Mouse (Mus musculus): ENCODE data around the gene Fam234a. TPM values are rescaled to one million over a fixed set of nuclear protein-coding genes. Genes with fewer than 3 reads are reported as not detected.

The Fam234a gene
- polyA plus RNA-seq, 1 experiment: 22.9 TPM

DNA sequence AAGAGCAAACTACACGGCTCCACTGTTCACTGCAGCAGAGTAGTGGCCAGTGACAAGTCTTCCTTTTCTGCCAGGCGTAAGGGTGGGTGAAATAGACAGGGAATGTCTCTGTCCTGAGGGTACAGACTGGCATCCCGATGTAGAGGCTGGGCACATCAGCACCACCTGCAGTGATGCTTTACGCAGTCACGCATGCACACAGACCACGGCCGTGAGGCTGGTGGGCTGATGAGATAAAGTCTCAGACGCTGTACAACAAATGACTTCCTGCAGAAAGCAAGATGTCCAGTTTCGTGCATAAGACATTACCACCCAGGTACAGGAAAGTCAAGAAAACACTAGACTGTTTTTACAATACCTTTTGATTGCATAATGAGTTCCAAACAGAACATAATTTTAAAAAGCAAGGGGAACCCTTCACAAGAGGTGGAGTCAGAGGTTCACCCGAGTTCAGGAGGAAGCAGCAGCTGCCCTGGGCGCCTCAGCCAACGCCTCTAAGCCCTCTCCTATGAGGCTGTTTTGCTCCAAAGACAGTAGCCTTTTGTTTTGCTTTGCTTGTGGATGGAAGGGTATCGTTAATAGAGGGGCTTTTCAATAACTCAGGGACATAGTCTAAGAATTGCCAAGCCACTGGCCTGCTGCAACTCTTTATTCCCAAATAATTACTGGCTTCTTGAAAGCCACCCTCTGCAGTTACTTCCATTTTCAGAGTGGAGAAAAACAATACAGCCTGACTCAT lies 8.8 kb downstream of the Fam234a start:
- TF ChIP-seq POLR2A (IDR thresholded peaks at IDR 0.05; ENCODE audit: low read depth, low read length): no peak
- no peak for TF ChIP-seq CTCF (IDR thresholded peaks at IDR 0.05; ENCODE audit: extremely low read depth, insufficient read depth, insufficient read length, insufficient replicate concordance)
- no peak for DNase-seq (ENCODE audit: low read depth in 1 of 2, low spot score in 2 of 2)
- peaks cover 6% of the 10 kb centered on the region; the same call in 1 of the 2 replicates for H3K4me1 ChIP-seq (ENCODE audit: control insufficient read depth, insufficient read depth, insufficient read length)
- H3K27ac ChIP-seq (ENCODE audit: insufficient read depth, low read length): peak overlapping the region; percentile 61
- H3K36me3 ChIP-seq (ENCODE audit: control insufficient read depth, insufficient read depth, low read length): no peaks in the 10 kb centered on the region
- H3K27me3 ChIP-seq (ENCODE audit: control insufficient read depth, insufficient read depth, low read length): no peaks in the 10 kb centered on the region
- 26% methylated on average over 13 of the region's 13 CpGs for WGBS
- H3K4me3 ChIP-seq (ENCODE audit: extremely low read depth, insufficient read depth, insufficient read length): no peak overlapping the region

DNA sequence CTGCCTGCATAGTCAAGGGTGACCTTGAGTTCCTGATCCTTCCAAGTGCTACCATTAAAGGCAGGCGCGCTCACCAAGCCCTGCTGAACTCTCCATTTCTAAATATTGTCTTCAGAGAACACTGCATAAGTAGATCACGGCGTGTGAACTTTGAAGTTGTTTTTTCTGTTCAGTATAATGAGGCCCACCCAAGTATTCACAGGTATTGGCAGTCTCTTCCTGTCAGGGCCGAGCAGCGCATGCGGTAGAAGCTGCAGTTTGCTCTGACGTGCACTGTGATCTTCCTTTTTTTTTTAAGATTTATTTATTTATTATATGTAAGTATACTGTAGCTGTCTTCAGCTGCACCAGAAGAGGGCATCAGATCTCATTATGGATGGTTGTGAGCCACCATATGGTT lies 9.7 kb downstream of the Fam234a start:
- no peaks in the 10 kb centered on the region for H3K36me3 ChIP-seq (ENCODE audit: control insufficient read depth, insufficient read depth, low read length)
- TF ChIP-seq POLR2A (IDR thresholded peaks at IDR 0.05; ENCODE audit: low read depth, low read length): no peak
- TF ChIP-seq CTCF (IDR thresholded peaks at IDR 0.05; ENCODE audit: extremely low read depth, insufficient read depth, insufficient read length, insufficient replicate concordance): no peak
- H3K27me3 ChIP-seq (ENCODE audit: control insufficient read depth, insufficient read depth, low read length): no peaks in the 10 kb centered on the region
- H3K4me3 ChIP-seq (ENCODE audit: extremely low read depth, insufficient read depth, insufficient read length): no peak overlapping the region
- DNase-seq (ENCODE audit: low read depth in 1 of 2, low spot score in 2 of 2): peak in 1 of 2 experiments; percentile 31
- WGBS: 71% methylated on average over 8 of the region's 8 CpGs
- peak overlapping the region; percentile 19; the same call in 1 of the 2 replicates for H3K27ac ChIP-seq (ENCODE audit: insufficient read depth, low read length)
- H3K4me1 ChIP-seq (ENCODE audit: control insufficient read depth, insufficient read depth, insufficient read length): peaks cover 6% of the 10 kb centered on the region; the same call in 1 of the 2 replicates

DNA sequence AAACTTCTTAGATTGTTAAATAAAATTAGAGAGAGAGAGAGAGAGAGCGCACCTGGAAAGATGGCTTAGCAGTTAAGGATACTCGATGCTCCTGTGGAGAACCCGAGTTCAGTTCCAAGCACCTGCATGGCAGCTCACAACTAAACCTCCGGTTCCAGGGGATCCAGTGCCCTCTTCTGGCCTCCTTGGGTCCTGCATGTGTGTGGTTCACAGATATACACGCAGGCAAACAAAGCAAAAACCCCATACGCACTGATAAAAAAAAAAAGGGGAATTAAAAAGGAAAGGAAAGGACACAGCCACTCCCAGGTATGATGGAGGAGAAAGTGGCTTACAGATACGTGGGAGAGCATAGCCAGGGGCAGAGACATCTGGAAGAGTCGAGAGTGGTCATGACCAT lies 11.2 kb downstream of the Fam234a start:
- TF ChIP-seq CTCF (IDR thresholded peaks at IDR 0.05; ENCODE audit: extremely low read depth, insufficient read depth, insufficient read length, insufficient replicate concordance) (peak; percentile 40; the same call in 1 of the 2 replicates), POLR2A (IDR thresholded peaks at IDR 0.05; ENCODE audit: low read depth, low read length) (no peak)
- Histone ChIP-seq H3K4me3 (ENCODE audit: extremely low read depth, insufficient read depth, insufficient read length) (no peak overlapping the region), H3K4me1 (ENCODE audit: control insufficient read depth, insufficient read depth, insufficient read length) (peaks cover 6% of the 10 kb centered on the region; the same call in 1 of the 2 replicates), H3K36me3 (ENCODE audit: control insufficient read depth, insufficient read depth, low read length) (no peaks in the 10 kb centered on the region), H3K27me3 (ENCODE audit: control insufficient read depth, insufficient read depth, low read length) (no peaks in the 10 kb centered on the region), H3K27ac (ENCODE audit: insufficient read depth, low read length) (no peak overlapping the region)
- no peak for DNase-seq (ENCODE audit: low read depth in 1 of 2, low spot score in 2 of 2)
- WGBS: 87% methylated on average over 8 of the region's 8 CpGs

DNA sequence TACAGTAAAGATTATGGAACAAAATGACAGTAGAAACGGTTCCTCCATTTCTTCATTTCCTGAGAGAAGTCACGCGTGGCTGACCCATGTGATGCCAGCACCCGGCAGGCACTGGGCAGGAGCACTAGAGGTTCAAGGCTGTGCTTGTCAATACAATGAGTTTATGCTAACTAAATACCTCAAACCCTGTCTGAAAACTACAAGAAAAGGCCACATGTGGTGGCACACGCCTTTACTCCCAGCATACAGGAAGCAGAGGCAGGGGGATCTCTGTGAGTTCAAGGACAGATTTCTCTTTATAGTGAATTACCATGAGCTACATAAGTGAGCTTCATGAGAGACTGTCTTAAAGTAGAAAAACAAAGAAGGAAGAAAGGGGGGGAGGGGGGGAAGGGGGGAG lies 12.9 kb downstream of the Fam234a start:
- Histone ChIP-seq H3K4me3 (ENCODE audit: extremely low read depth, insufficient read depth, insufficient read length) (no peak overlapping the region), H3K36me3 (ENCODE audit: control insufficient read depth, insufficient read depth, low read length) (no peaks in the 10 kb centered on the region), H3K27ac (ENCODE audit: insufficient read depth, low read length) (0 out of 2 replicates have a peak overlapping the region, but pooled peaks have one; percentile 4), H3K4me1 (ENCODE audit: control insufficient read depth, insufficient read depth, insufficient read length) (peaks cover 6% of the 10 kb centered on the region; the same call in 1 of the 2 replicates), H3K27me3 (ENCODE audit: control insufficient read depth, insufficient read depth, low read length) (no peaks in the 10 kb centered on the region)
- WGBS: 40% methylated on average over 5 of the region's 5 CpGs
- DNase-seq (ENCODE audit: low read depth in 1 of 2, low spot score in 2 of 2): no peak
- TF ChIP-seq CTCF (IDR thresholded peaks at IDR 0.05; ENCODE audit: extremely low read depth, insufficient read depth, insufficient read length, insufficient replicate concordance): no peak
- TF ChIP-seq POLR2A (IDR thresholded peaks at IDR 0.05; ENCODE audit: low read depth, low read length): no peak

DNA sequence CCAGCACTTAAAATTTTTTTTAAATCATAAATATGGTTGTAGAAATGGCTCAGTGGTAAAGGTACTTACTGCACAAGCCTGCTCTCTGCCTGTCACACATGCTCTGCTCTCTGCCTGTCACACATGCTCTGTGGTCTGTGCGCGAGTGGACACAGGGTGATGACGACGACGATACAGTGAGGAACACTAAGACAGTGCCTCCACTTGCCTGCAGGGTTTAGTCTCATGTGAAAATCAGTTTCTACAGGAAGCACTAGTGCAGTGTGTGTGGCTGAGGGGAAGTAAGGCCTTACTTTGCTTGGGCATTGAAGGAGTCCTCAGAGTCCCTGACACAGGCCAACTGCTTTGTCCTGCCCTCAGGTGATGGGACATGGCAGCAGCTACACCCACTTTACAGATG lies 14.3 kb downstream of the Fam234a start:
- WGBS: 52% methylated on average over 5 of the region's 5 CpGs
- H3K36me3 ChIP-seq (ENCODE audit: control insufficient read depth, insufficient read depth, low read length): no peaks in the 10 kb centered on the region
- H3K4me3 ChIP-seq (ENCODE audit: extremely low read depth, insufficient read depth, insufficient read length): no peak overlapping the region
- no peak for TF ChIP-seq CTCF (IDR thresholded peaks at IDR 0.05; ENCODE audit: extremely low read depth, insufficient read depth, insufficient read length, insufficient replicate concordance)
- TF ChIP-seq POLR2A (IDR thresholded peaks at IDR 0.05; ENCODE audit: low read depth, low read length): no peak
- H3K4me1 ChIP-seq (ENCODE audit: control insufficient read depth, insufficient read depth, insufficient read length): peaks cover 6% of the 10 kb centered on the region; the same call in 1 of the 2 replicates
- H3K27ac ChIP-seq (ENCODE audit: insufficient read depth, low read length): no peak overlapping the region
- no peak for DNase-seq (ENCODE audit: low read depth in 1 of 2, low spot score in 2 of 2)
- no peaks in the 10 kb centered on the region for H3K27me3 ChIP-seq (ENCODE audit: control insufficient read depth, insufficient read depth, low read length)

DNA sequence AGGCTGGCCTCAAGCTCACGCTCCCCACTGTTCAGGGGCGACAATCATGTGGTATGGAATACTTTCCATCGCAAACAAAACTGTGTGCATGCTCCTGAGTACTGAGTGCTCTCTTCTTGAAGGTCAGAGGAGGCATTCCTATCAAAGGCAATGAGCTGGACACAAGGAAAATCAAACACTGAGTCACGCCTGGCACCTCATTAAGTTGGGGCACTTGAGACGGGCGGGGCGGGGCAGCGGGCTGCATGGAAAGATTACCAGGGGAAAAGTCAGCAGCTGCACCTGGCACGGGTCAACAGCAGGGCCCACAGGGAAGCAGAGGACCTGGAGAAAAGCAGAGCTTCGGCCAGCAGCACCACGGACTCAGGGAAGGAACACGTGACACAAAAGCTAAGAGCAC lies 18.9 kb downstream of the Fam234a start:
- H3K4me3 ChIP-seq (ENCODE audit: extremely low read depth, insufficient read depth, insufficient read length): no peak overlapping the region
- no peak overlapping the region for H3K27ac ChIP-seq (ENCODE audit: insufficient read depth, low read length)
- WGBS: 88% methylated on average over 12 of the region's 12 CpGs
- TF ChIP-seq CTCF (IDR thresholded peaks at IDR 0.05; ENCODE audit: extremely low read depth, insufficient read depth, insufficient read length, insufficient replicate concordance) (no peak), POLR2A (IDR thresholded peaks at IDR 0.05; ENCODE audit: low read depth, low read length) (no peak)
- no peaks in the 10 kb centered on the region for H3K36me3 ChIP-seq (ENCODE audit: control insufficient read depth, insufficient read depth, low read length)
- H3K27me3 ChIP-seq (ENCODE audit: control insufficient read depth, insufficient read depth, low read length): no peaks in the 10 kb centered on the region
- no peaks in the 10 kb centered on the region for H3K4me1 ChIP-seq (ENCODE audit: control insufficient read depth, insufficient read depth, insufficient read length)
- DNase-seq (ENCODE audit: low read depth in 1 of 2, low spot score in 2 of 2): no peak

DNA sequence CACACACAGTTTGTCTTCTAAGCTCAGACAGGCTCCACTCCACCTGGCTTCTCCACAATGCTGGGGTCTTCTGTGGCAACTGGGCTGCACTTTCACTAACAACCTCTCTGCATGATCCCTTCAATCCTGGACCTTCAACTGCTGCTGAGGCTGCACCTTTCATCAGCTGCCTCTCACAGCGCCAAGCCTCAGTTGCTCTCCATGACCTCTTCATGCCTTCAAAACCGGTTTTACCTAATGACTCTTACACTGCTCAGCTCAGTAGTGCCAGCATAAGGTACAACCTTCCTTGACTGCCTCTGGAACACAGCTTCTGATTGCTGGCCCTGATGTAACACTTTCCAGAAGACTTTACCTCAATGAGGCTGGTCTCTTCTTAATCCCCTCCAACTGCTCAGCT lies 22.5 kb downstream of the Fam234a start:
- WGBS: 90% methylated on average over 2 of the region's 2 CpGs
- Histone ChIP-seq H3K27ac (ENCODE audit: insufficient read depth, low read length) (no peak overlapping the region), H3K4me1 (ENCODE audit: control insufficient read depth, insufficient read depth, insufficient read length) (no peaks in the 10 kb centered on the region), H3K36me3 (ENCODE audit: control insufficient read depth, insufficient read depth, low read length) (no peaks in the 10 kb centered on the region), H3K4me3 (ENCODE audit: extremely low read depth, insufficient read depth, insufficient read length) (no peak overlapping the region), H3K27me3 (ENCODE audit: control insufficient read depth, insufficient read depth, low read length) (no peaks in the 10 kb centered on the region)
- DNase-seq (ENCODE audit: low read depth in 1 of 2, low spot score in 2 of 2): no peak
- no peak for TF ChIP-seq POLR2A (IDR thresholded peaks at IDR 0.05; ENCODE audit: low read depth, low read length)
- TF ChIP-seq CTCF (IDR thresholded peaks at IDR 0.05; ENCODE audit: extremely low read depth, insufficient read depth, insufficient read length, insufficient replicate concordance): no peak
